Mouse (Mus musculus) cortical plate, adult 2 months (tissue): ENCODE results near the gene Ehd1.

Experiments used
- CTCF ChIP-seq: fragments of 200-500 bp; IDR thresholded peaks from 2 replicates; pipeline ENCODE4 v1.5.1; 2011; ENCODE audit warnings: mild to moderate bottlenecking, control low read depth, low read length; ENCODE audit not compliant: insufficient read depth; ENCODE audit errors: extremely low read depth
- POLR2A ChIP-seq: fragments of 200-500 bp; IDR thresholded peaks from 2 replicates; pipeline ENCODE4 v1.6.1; 2011; ENCODE audit warnings: mild to moderate bottlenecking, low read length, control low read depth; ENCODE audit not compliant: insufficient read depth; ENCODE audit errors: extremely low read depth

- TF ChIP-seq CTCF (no peak), POLR2A (no peak)
Measured at GRCm38 (mm10) chr19:6236053-6236441, 40.5 kb upstream of the Ehd1 start.
